Mouse (Mus musculus) liver, embryonic 14.5 days (tissue): ENCODE results near the gene Pan2. TPM values are rescaled to one million over a fixed set of nuclear protein-coding genes. Genes with fewer than 3 reads are reported as not detected.

Source experiments
- ATAC-seq: fragments of 200-750 bp; cut with Nextera tagmentation; 2 replicates; pipeline ENCODE4 v1.8.0; 2017; ENCODE audit warnings: moderate number of reproducible peaks, mild to moderate bottlenecking, moderate library complexity; ENCODE audit not compliant: insufficient read depth
- DNase-seq, 3 experiments: peaks; one replicate each; pipeline ENCODE4 v3.0.0-alpha.2; 2012 to 2013; ENCODE audit warnings: low read depth in 3 of 3, low spot score in 3 of 3
- H3K27ac ChIP-seq: fragments of 300-500 bp; sonication (generic); 2 replicates; pipeline ENCODE4 v1.5.1; 2014; ENCODE audit warnings: moderate library complexity, mild to moderate bottlenecking, control low read depth, inconsistent platforms
- H3K27me3 ChIP-seq: fragments of 300-500 bp; sonication (generic); 2 replicates; pipeline ENCODE4 v1.6.1; 2014; ENCODE audit warnings: mild to moderate bottlenecking, low read length, moderate library complexity; ENCODE audit not compliant: control insufficient read depth, insufficient read depth
- H3K36me3 ChIP-seq: fragments of 300-500 bp; sonication (generic); replicated peaks from 2 replicates; pipeline ENCODE4 v1.6.1; 2014; ENCODE audit warnings: low read depth; ENCODE audit not compliant: control insufficient read depth, insufficient read depth
- H3K4me1 ChIP-seq, 2 experiments: fragments of 200-500 bp in 1 of 2; fragments of 300-500 bp in 1 of 2; sonication (generic) in 1 of 2; replicated peaks; 2 replicates each; pipeline ENCODE4 v1.6.1; 2012 to 2014; ENCODE audit warnings: antibody characterized with exemption in 1 of 2, inconsistent platforms in 1 of 2, low read length in 1 of 2; ENCODE audit not compliant: control insufficient read depth in 2 of 2, insufficient read depth in 2 of 2
- H3K4me2 ChIP-seq: fragments of 300-500 bp; sonication (generic); 2 replicates; pipeline ENCODE4 v1.6.1; 2014; ENCODE audit warnings: low read depth, mild to moderate bottlenecking, control low read depth, moderate library complexity
- H3K4me3 ChIP-seq, 2 experiments: fragments of 200-500 bp in 1 of 2; fragments of 300-500 bp in 1 of 2; sonication (generic) in 1 of 2; 2 replicates each; pipeline ENCODE4 v1.5.1; 2012 to 2014; ENCODE audit warnings: low read depth in 2 of 2, low read length in 2 of 2, mild to moderate bottlenecking in 2 of 2, control low read depth in 1 of 2, inconsistent platforms in 1 of 2, moderate library complexity in 1 of 2; ENCODE audit not compliant: insufficient read depth in 1 of 2
- H3K9ac ChIP-seq: fragments of 300-500 bp; sonication (generic); replicated peaks from 2 replicates; pipeline ENCODE4 v1.6.1; 2014; ENCODE audit warnings: mild to moderate bottlenecking, control low read depth, moderate library complexity
- H3K9me3 ChIP-seq: fragments of 300-500 bp; sonication (generic); 2 replicates; pipeline ENCODE4 v1.6.1; 2016; ENCODE audit warnings: low read length, mixed read lengths; ENCODE audit not compliant: control insufficient read depth
- CTCF ChIP-seq: IDR thresholded peaks from 2 replicates; pipeline ENCODE4 v1.5.1; 2016; ENCODE audit warnings: antibody characterized with exemption, low read depth, control low read depth
- EP300 ChIP-seq: IDR thresholded peaks from 2 replicates; pipeline ENCODE4 v1.6.1; 2016; ENCODE audit warnings: antibody characterized with exemption, low read depth
- WGBS: fragments of 180-500 bp; shearing (Covaris S2); extraction: QIAGEN DNeasy Blood & Tissue Kit; methylation state at CpG from one replicate; pipeline ENCODE4 v1.1.7; 2014; ENCODE audit not compliant: insufficient replicate concordance; 5-methylcytosine and 5-hydroxymethylcytosine counted together
- polyA plus RNA-seq, 2 experiments: library from polyadenylated mRNA; depleted of rRNA in 1 of 2; stranded (reverse) in 1 of 2; unstranded in 1 of 2; fragments of >200 nt; fragmentation: Nextera tagmentation in 1 of 2; extraction: Ambion mirVana in 1 of 2; gene quantifications; 2 replicates each; pipeline versions ENCODE4 v1.2.1 to v1.2.3; 2012 to 2014

Pan2 gene
- polyA plus RNA-seq, 2 experiments = 10.1 to 13.3 TPM

DNA sequence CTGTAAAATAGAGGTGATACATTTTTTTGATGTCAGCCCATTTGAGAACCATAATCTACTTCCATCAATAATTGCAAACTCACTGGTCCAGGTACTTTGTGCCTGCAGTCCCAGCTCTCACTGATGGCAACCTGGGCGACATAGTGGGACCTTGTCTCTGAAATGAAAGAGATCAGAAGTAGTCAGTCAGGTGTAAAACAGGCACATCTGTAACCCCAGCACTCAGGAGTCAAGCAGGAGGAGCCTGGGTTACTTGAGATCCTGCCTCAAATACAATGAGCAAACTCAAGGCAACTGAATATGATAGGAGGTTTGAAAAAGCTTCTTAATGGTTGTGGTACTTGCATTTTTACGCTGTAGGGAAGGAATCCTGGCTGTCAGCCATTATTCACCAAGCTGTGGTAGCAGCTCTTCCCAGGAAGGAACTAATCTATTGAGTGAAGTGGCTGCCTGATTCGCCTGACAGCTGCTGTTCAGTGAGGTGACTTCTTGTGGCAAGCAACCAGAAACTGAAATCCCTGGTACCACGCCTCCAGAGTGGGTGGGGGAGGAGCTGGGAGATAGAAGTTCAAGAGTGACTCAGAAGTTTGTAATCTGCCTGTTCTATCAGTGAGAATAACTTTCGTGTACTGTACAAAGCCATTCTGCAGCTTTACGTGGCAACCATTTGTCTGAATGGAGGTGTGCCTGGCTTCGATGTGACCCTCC, 41.6 kb downstream of the Pan2 start:
- Histone ChIP-seq H3K27ac (peak overlapping the region; percentile 92), H3K9ac (peak overlapping the region; percentile 51), H3K36me3 (peaks cover 20% of the 10 kb centered on the region), H3K9me3 (no peaks in the 10 kb centered on the region), H3K4me3 (peak overlapping the region; percentile 31 to 50; a peak in 3 of 4 replicates), H3K4me1 (peaks cover 39 to 40% of the 10 kb centered on the region in 2 experiments), H3K27me3 (no peaks in the 10 kb centered on the region), H3K4me2 (peak overlapping the region; percentile 68)
- DNase-seq (peak; percentile 79 to 88 (median 84)), ATAC-seq (peak; percentile 88)
- no peak for TF ChIP-seq CTCF
- peak; percentile 53 for TF ChIP-seq EP300
- WGBS = 8% methylated on average over 7 of the region's 7 CpGs

- peaks cover 44% of the 10 kb centered on the region for H3K36me3 ChIP-seq
- H3K4me2 ChIP-seq = no peak overlapping the region
- H3K4me1 ChIP-seq = peaks cover 25 to 26% of the 10 kb centered on the region in 2 experiments
- DNase-seq = no peak
- H3K9ac ChIP-seq = no peak overlapping the region
- no peaks in the 10 kb centered on the region for H3K9me3 ChIP-seq
- H3K4me3 ChIP-seq = no peak overlapping the region
- ATAC-seq = no peak
- TF ChIP-seq EP300 (no peak), CTCF (no peak)
- H3K27ac ChIP-seq = no peak overlapping the region
- H3K27me3 ChIP-seq = no peaks in the 10 kb centered on the region
- 91% methylated on average over 8 of the region's 8 CpGs for WGBS
Measured at GRCm38 (mm10) chr10:128347541-128347940, 44.4 kb downstream of the Pan2 start.

- Histone ChIP-seq H3K27me3 (no peaks in the 10 kb centered on the region), H3K4me2 (no peak overlapping the region), H3K9ac (no peak overlapping the region), H3K27ac (no peak overlapping the region), H3K36me3 (peaks cover 80% of the 10 kb centered on the region), H3K4me1 (no peaks in the 10 kb centered on the region), H3K9me3 (no peaks in the 10 kb centered on the region), H3K4me3 (no peak overlapping the region)
- peak; percentile 73 for TF ChIP-seq CTCF
- no peak for TF ChIP-seq EP300
- DNase-seq (peak in 1 of 3 experiments; percentile 47), ATAC-seq (no peak)
- WGBS = 45% methylated on average over 2 of the region's 2 CpGs
Measured at GRCm38 (mm10) chr10:128358796-128359195, 55.7 kb downstream of the Pan2 start.

GRCm38 (mm10) chr10:128359226-128359625, 56.1 kb downstream of the Pan2 start:
- H3K27ac ChIP-seq = no peak overlapping the region
- no peaks in the 10 kb centered on the region for H3K9me3 ChIP-seq
- ATAC-seq = no peak
- H3K36me3 ChIP-seq = peaks cover 76% of the 10 kb centered on the region
- H3K9ac ChIP-seq = no peak overlapping the region
- H3K4me2 ChIP-seq = no peak overlapping the region
- no peak for TF ChIP-seq EP300
- TF ChIP-seq CTCF = no peak
- WGBS = 83% methylated on average over 6 of the region's 6 CpGs
- no peaks in the 10 kb centered on the region for H3K27me3 ChIP-seq
- H3K4me1 ChIP-seq = no peaks in the 10 kb centered on the region
- no peak overlapping the region for H3K4me3 ChIP-seq
- DNase-seq = no peak

GRCm38 (mm10) chr10:128361836-128362235, 58.7 kb downstream of the Pan2 start:
- H3K9ac ChIP-seq = no peak overlapping the region

More at GRCm38 (mm10) chr10:128361836-128362235, 58.7 kb downstream of the Pan2 start:
- H3K4me1 ChIP-seq = no peaks in the 10 kb centered on the region
- no peaks in the 10 kb centered on the region for H3K9me3 ChIP-seq
- H3K27me3 ChIP-seq = no peaks in the 10 kb centered on the region
- H3K27ac ChIP-seq = no peak overlapping the region
- ATAC-seq = no peak
- 83% methylated on average over 6 of the region's 6 CpGs for WGBS
- H3K4me2 ChIP-seq = no peak overlapping the region
- DNase-seq = no peak
- peaks cover 68% of the 10 kb centered on the region for H3K36me3 ChIP-seq
- TF ChIP-seq EP300 = no peak
- H3K4me3 ChIP-seq = no peak overlapping the region
